Mouse (Mus musculus): ENCODE measurements around the gene Bag5.
"Not testable (repeated sequence)": the region's sequence is repeated elsewhere in the genome, so short reads cannot be mapped to it uniquely, and the experiment has no call there.

Bag5 gene

GRCm38 (mm10) chr12:111734912-111735311 lies 21.9 kb upstream of the Bag5 start:
- DNase-seq: no peak

- DNase-seq: no peak
Observed at GRCm38 (mm10) chr12:111732921-111733320, 19.9 kb upstream of the Bag5 start.

- DNase-seq: peak; percentile 85 to 87
Observed at GRCm38 (mm10) chr12:111731822-111732807, 19.1 kb upstream of the Bag5 start.

GRCm38 (mm10) chr12:111727956-111728355 lies 14.9 kb upstream of the Bag5 start:
- DNase-seq: no peak

- DNase-seq: no peak
Observed at GRCm38 (mm10) chr12:111726122-111726463, 13.0 kb upstream of the Bag5 start.

GRCm38 (mm10) chr12:111725338-111726121 lies 12.5 kb upstream of the Bag5 start:
- DNase-seq: no peak

- DNase-seq: no peak
Observed at GRCm38 (mm10) chr12:111724638-111725337, 11.7 kb upstream of the Bag5 start.

- peak in 1 of 2 experiments; percentile 38 for DNase-seq
Observed at GRCm38 (mm10) chr12:111722654-111723053, 9.6 kb upstream of the Bag5 start.

- no peak for DNase-seq
Observed at GRCm38 (mm10) chr12:111720222-111720621, 7.2 kb upstream of the Bag5 start.

GRCm38 (mm10) chr12:111718656-111719055 lies 5.6 kb upstream of the Bag5 start:
- no peak for DNase-seq

GRCm38 (mm10) chr12:111716505-111716904 lies 3.4 kb upstream of the Bag5 start:
- DNase-seq: no peak

GRCm38 (mm10) chr12:111713880-111714279 lies 823 bp upstream of the Bag5 start:
- not testable (repeated sequence) for DNase-seq

GRCm38 (mm10) chr12:111712476-111712875 lies 581 bp downstream of the Bag5 start:
- DNase-seq: no peak

- DNase-seq: no peak
Observed at GRCm38 (mm10) chr12:111710091-111710490, 3.0 kb downstream of the Bag5 start.

GRCm38 (mm10) chr12:111708181-111708580 lies 4.9 kb downstream of the Bag5 start:
- no peak for DNase-seq

GRCm38 (mm10) chr12:111705186-111705973 lies 7.7 kb downstream of the Bag5 start:
- DNase-seq: no peak

GRCm38 (mm10) chr12:111704609-111705008 lies 8.4 kb downstream of the Bag5 start:
- no peak for DNase-seq

- DNase-seq: no peak
Observed at GRCm38 (mm10) chr12:111703301-111703700, 9.8 kb downstream of the Bag5 start.

GRCm38 (mm10) chr12:111700920-111701458 lies 12.1 kb downstream of the Bag5 start:
- no peak for DNase-seq

- no peak for DNase-seq
Observed at GRCm38 (mm10) chr12:111699542-111699941, 13.5 kb downstream of the Bag5 start.

- DNase-seq: no peak
Observed at GRCm38 (mm10) chr12:111698346-111698913, 14.6 kb downstream of the Bag5 start.

- no peak for DNase-seq
Observed at GRCm38 (mm10) chr12:111697708-111698107, 15.3 kb downstream of the Bag5 start.
